Mouse (Mus musculus): ENCODE results near the gene Psmc2. TPM values are rescaled to one million over a fixed set of nuclear protein-coding genes. Genes with fewer than 3 reads are reported as not detected.

The Psmc2 gene
- polyA plus RNA-seq, 1 experiment from 2014 or later, result 183 TPM

Other genes with a start within 250 kb of the Psmc2 start
- gene Lrrc17, start 241.7 kb upstream of the Psmc2 start, polyA plus RNA-seq (2015; fragmentation: Nextera tagmentation; extraction: Ambion mirVana), result 2.4 and 2.5 TPM in 2 replicates
- gene Fbxl13, start 139.6 kb upstream of the Psmc2 start, polyA plus RNA-seq (2015; fragmentation: Nextera tagmentation; extraction: Ambion mirVana), result 0.13 and 0.22 TPM in 2 replicates
- gene Armc10, start 139.5 kb upstream of the Psmc2 start, polyA plus RNA-seq (2015; fragmentation: Nextera tagmentation; extraction: Ambion mirVana), result 9.8 and 10.8 TPM in 2 replicates
- gene Napepld, start 83.9 kb upstream of the Psmc2 start, polyA plus RNA-seq (2015; fragmentation: Nextera tagmentation; extraction: Ambion mirVana), result 1.2 and 1.9 TPM in 2 replicates
- 51.5 and 58.1 TPM in 2 replicates for gene Pmpcb, start 48.1 kb upstream of the Psmc2 start, polyA plus RNA-seq (2015; fragmentation: Nextera tagmentation; extraction: Ambion mirVana)
- gene Dnajc2, start within 50 bp of the Psmc2 start, polyA plus RNA-seq (2015; fragmentation: Nextera tagmentation; extraction: Ambion mirVana), result 56.8 and 63.1 TPM in 2 replicates
- gene Slc26a5, start 80.3 kb downstream of the Psmc2 start, polyA plus RNA-seq (2015; fragmentation: Nextera tagmentation; extraction: Ambion mirVana), result not detected in 2 replicates

Data from liver, embryonic 13.5 days (tissue).